35 mouse cellular contexts compared by ENCODE assay signal in the genomic region with DNA sequence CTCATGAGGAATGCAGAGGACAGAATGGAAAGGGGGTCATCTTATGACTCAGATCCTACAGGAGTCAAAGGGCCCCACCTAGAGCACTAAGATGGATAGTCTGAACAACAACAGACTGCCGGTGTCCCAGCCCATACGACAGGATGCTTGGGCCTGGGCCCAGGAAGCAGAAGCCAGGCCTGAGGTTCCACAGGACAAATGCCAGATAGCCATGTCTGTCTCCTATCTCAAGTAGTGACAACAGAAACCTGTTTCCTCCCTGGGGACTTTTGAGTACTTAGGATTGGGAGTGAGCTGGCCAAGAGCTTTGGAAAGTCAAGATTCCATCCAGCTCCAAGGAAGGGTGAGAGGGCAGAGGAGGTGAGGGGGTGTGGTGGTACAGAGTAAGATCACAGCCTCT. TPM values are rescaled to one million over a fixed set of nuclear protein-coding genes. Genes with fewer than 3 reads are reported as not detected.
DNase-seq lines count a peak whose midpoint lies in the region; ATAC-seq lines count a peak whose summit lies in the region.
"Had no signal": no experiment of that assay in that cellular context is flagged by ENCODE, and none has a peak within 500 bp of the region (broad histone marks: within the 10 kb centered on the region; RNA-seq: fewer than 3 reads in every experiment).

No protein-coding gene starts in this region.

- no peaks in the 10 kb centered on the region for H3K9me3 ChIP-seq in kidney, embryonic 15.5 days (replicated peaks)
- H3K9me3 ChIP-seq: embryonic facial prominence, embryonic 15.5 days; forebrain, embryonic 12.5 days; limb, embryonic 10.5 days; limb, embryonic 15.5 days; midbrain, embryonic 15.5 days; neural tube, embryonic 15.5 days had no signal

- 70% methylated on average over 2 of the region's 2 CpGs for WGBS in kidney, embryonic 15.5 days

- H3K27ac ChIP-seq in kidney, embryonic 15.5 days: no peak overlapping the region
- H3K27ac ChIP-seq: embryonic facial prominence, embryonic 10.5 days; embryonic facial prominence, embryonic 15.5 days; forebrain, embryonic 12.5 days; kidney, postnatal 0 days; limb, embryonic 15.5 days; liver, embryonic 14.5 days; macrophage; midbrain, embryonic 15.5 days; neural tube, embryonic 15.5 days had no signal

- peaks cover 9% of the 10 kb centered on the region for H3K4me1 ChIP-seq in kidney, embryonic 15.5 days

- no peak overlapping the region for H3K4me2 ChIP-seq in kidney, embryonic 15.5 days
- H3K4me2 ChIP-seq: embryonic facial prominence, embryonic 15.5 days; forebrain, embryonic 12.5 days; limb, embryonic 15.5 days; midbrain, embryonic 15.5 days; neural tube, embryonic 15.5 days had no signal

- no peak for ATAC-seq in activated CD4-positive, CD25-positive, alpha-beta regulatory T cell, adult 4 months
- no peak for ATAC-seq in kidney, embryonic 15.5 days (replicated peaks; ENCODE audit: low FRiP score)
- ATAC-seq: forebrain, postnatal 0 days; hindbrain, embryonic 16.5 days; midbrain, embryonic 15.5 days had no signal

- H3K9ac ChIP-seq in kidney, embryonic 15.5 days: no peak overlapping the region
- H3K9ac ChIP-seq: embryonic facial prominence, embryonic 15.5 days; forebrain, embryonic 12.5 days; forebrain, postnatal 0 days; liver, embryonic 14.5 days; midbrain, embryonic 15.5 days; neural tube, embryonic 15.5 days had no signal

- H3K36me3 ChIP-seq in kidney, embryonic 15.5 days: no peaks in the 10 kb centered on the region
- H3K36me3 ChIP-seq: embryonic facial prominence, embryonic 10.5 days; embryonic facial prominence, embryonic 15.5 days; forebrain, embryonic 12.5 days; limb, embryonic 10.5 days; limb, embryonic 15.5 days; midbrain, embryonic 15.5 days; neural tube, embryonic 15.5 days had no signal

- peak; percentile 42 to 53 for DNase-seq in cerebellum, postnatal 25 days
- no peak for DNase-seq in cerebellum, adult 9-10 months
- DNase-seq in MN1 (ENCODE audit: low spot score): peak; percentile 80
- DNase-seq in heart, adult 9 months (ENCODE audit: low spot score in 2 of 2): peak; percentile 54 to 69
- peak; percentile 39 to 63 for DNase-seq in heart, postnatal 14 days
- DNase-seq in left cerebral cortex, adult 18-20 months (ENCODE audit: low spot score in 2 of 2): no peak
- DNase-seq: adrenal gland, adult 8-10 months; cerebellum, adult 9-11 months; forebrain, postnatal 0 days; gastrocnemius, postnatal 10 days; kidney, adult 2 months; kidney, postnatal 4 days; lung, adult 2 months; lung, postnatal 10 days; right cerebral cortex, adult 18-20 months; thymus, postnatal 4 days had no signal

- no peak overlapping the region for H3K4me3 ChIP-seq in kidney, embryonic 15.5 days (replicated peaks)
- H3K4me3 ChIP-seq: embryonic facial prominence, embryonic 15.5 days; forebrain, embryonic 12.5 days; limb, embryonic 15.5 days; midbrain, embryonic 15.5 days; neural tube, embryonic 15.5 days had no signal

- peaks cover 33% of the 10 kb centered on the region for H3K27me3 ChIP-seq in kidney, embryonic 15.5 days

- intact Hi-C loops in heart, postnatal 14 days (cut with DNase I): no loop called here

RNA-seq across cellular contexts. Expression of a gene that starts 20.3 kb away (rescaled TPM):
- total RNA-seq in heart, postnatal 14 days (2021): under 1 TPM; 0.10 to 0.29 TPM
- polyA plus RNA-seq in activated CD4-positive, CD25-positive, alpha-beta regulatory T cell, adult 4 months (2017; shearing (Covaris generic)): under 1 TPM in 1 of 2 experiments, not detected in 1; 0.17 TPM
- polyA plus RNA-seq in kidney, embryonic 15.5 days (2015; fragmentation: Nextera tagmentation; extraction: Ambion mirVana): 0.27 and 0.40 TPM in 2 replicates
- total RNA-seq in left cerebral cortex, adult 18-20 months (2021): under 1 TPM; 0.35 to 0.66 TPM
- total RNA-seq: megakaryocyte-erythroid progenitor cell, adult 5-6 weeks had no signal
- polyA plus RNA-seq: liver, embryonic 14.5 days; stomach, embryonic 14.5 days had no signal

RNA-seq across cellular contexts. Expression of a gene that starts 32.1 kb away (rescaled TPM):
- under 1 TPM; 0.76 to 1.00 TPM for total RNA-seq in heart, postnatal 14 days (2021)
- polyA plus RNA-seq in activated CD4-positive, CD25-positive, alpha-beta regulatory T cell, adult 4 months (2017; shearing (Covaris generic)): 10 to 100 TPM; 25.3 to 42.0 TPM
- polyA plus RNA-seq in kidney, embryonic 15.5 days (2015; fragmentation: Nextera tagmentation; extraction: Ambion mirVana): 2.8 and 3.6 TPM in 2 replicates
- 1 to 10 TPM; 1.8 to 2.4 TPM for total RNA-seq in left cerebral cortex, adult 18-20 months (2021)

RNA-seq across cellular contexts. Expression of a gene that starts 40.3 kb away (rescaled TPM):
- total RNA-seq in heart, postnatal 14 days (2021): 10 to 100 TPM; 12.9 to 13.7 TPM
- polyA plus RNA-seq in activated CD4-positive, CD25-positive, alpha-beta regulatory T cell, adult 4 months (2017; shearing (Covaris generic)): 10 to 100 TPM; 11.2 to 13.3 TPM
- polyA plus RNA-seq in kidney, embryonic 15.5 days (2015; fragmentation: Nextera tagmentation; extraction: Ambion mirVana): 60.9 and 68.1 TPM in 2 replicates
- 10 to 100 TPM; 63.2 to 63.3 TPM for total RNA-seq in left cerebral cortex, adult 18-20 months (2021)

RNA-seq across cellular contexts. Expression of a gene that starts 41.7 kb away (rescaled TPM):
- not detected for total RNA-seq in heart, postnatal 14 days (2021)
- under 1 TPM; 0.70 to 0.78 TPM for polyA plus RNA-seq in activated CD4-positive, CD25-positive, alpha-beta regulatory T cell, adult 4 months (2017; shearing (Covaris generic))
- 0.27 TPM in 1 of 2 replicates, not detected in the other for polyA plus RNA-seq in kidney, embryonic 15.5 days (2015; fragmentation: Nextera tagmentation; extraction: Ambion mirVana)
- total RNA-seq in left cerebral cortex, adult 18-20 months (2021): not detected
- total RNA-seq: forebrain, postnatal 0 days; gastrocnemius, postnatal 10 days; layer of hippocampus, adult 8-10 months; layer of hippocampus, postnatal 25 days; megakaryocyte-erythroid progenitor cell, adult 5-6 weeks had no signal
- polyA plus RNA-seq: embryonic facial prominence, embryonic 15.5 days; macrophage; midbrain, embryonic 15.5 days; neural tube, embryonic 15.5 days; small intestine, adult 2 months; thymus, postnatal 0 days had no signal

RNA-seq across cellular contexts. Expression of a gene that starts 52.0 kb away (rescaled TPM):
- total RNA-seq in heart, postnatal 14 days (2021): 100 to 1,000 TPM; 158 TPM
- polyA plus RNA-seq in activated CD4-positive, CD25-positive, alpha-beta regulatory T cell, adult 4 months (2017; shearing (Covaris generic)): 100 to 1,000 TPM; 237 to 338 TPM
- 238 and 241 TPM in 2 replicates for polyA plus RNA-seq in kidney, embryonic 15.5 days (2015; fragmentation: Nextera tagmentation; extraction: Ambion mirVana)
- total RNA-seq in left cerebral cortex, adult 18-20 months (2021): 100 to 1,000 TPM; 258 to 267 TPM

Comparison
In these comparisons a context has a peak if more than half of its experiments do, and no peak if none do; other contexts are left out.
1. DNase-seq: peak in cerebellum, postnatal 25 days (2 of 2), MN1 (single experiment), heart, adult 9 months (2 of 2) and heart, postnatal 14 days (2 of 2); none in cerebellum, adult 9-10 months (single experiment) and left cerebral cortex, adult 18-20 months (0 of 2).
2. RNA of a gene that starts 40.3 kb away (total RNA-seq): 63.2 to 63.3 TPM in left cerebral cortex, adult 18-20 months; 12.9 to 13.7 TPM in heart, postnatal 14 days; every median in the first group is over 4 times any median in the second.